Mouse (Mus musculus): ENCODE results near the gene Ndufb10.
A peak's percentile ranks its signal among the peaks of the same experiment; 100 is the strongest.

Gene Ndufb10

DNA sequence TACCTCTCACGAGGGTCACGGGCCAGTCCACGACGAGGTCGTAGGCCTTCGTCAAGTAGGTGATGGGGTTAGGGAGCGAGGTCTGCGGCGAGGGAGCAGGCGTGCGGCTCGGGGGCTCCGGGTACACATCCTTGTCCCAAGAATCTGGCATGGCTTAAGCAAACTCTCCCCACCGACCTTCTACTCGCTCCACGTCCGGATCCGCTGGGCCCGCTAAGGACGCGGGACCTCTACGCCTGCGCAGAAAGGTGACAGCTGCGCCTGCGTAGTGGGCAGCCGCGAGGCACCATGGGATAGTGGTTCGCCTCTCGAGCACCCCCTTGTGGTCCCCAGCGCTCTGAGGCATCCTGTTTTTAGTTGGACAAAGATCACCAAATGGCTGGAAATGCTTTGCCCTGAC, at the start of gene Ndufb10:
Gene Ndufb10, minus strand, starts transcription at position 295 of the 400 bp plus-strand sequence.
- DNase-seq = peak; percentile 99

DNA sequence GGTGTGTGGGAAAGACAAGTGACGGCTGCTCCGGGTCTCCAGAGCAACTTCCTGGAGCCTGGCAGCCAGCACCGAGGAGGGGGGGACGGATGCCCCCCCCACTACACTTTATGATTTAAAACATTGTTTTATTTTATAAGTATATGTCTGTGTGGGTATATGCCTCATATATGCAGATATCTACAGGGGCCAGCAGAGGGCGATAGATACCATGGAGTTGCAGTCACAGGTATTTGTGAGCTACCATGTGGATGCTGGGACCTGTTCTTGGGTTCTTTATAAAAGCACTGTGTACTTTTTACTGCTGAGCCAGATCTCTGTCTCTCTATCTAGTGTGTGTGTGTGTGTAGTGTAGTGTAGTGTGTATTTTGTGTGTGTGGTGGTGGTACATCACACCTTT, 49.0 kb upstream of the Ndufb10 start:
- no peak for DNase-seq

DNA sequence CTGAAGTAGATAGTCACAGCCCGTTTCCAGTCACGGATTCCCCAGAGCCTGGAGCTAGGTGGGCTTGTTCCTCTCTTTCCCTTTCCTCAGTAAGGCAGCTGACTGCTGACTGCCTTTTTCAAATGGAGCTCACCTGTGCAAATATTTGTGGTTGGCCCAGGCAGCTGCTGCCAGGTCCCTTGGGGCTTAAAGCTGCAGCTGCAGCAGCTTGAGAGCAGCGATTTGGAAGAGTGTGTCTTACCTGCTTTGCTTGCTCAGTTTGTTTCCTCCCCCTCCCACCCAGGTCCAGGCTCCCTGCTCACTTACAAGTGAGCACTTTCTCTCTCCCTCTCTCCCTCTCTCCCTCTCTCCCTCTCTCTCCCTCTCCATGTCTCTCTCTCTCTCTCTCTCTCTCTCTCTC, 44.9 kb upstream of the Ndufb10 start:
- no peak for DNase-seq

DNA sequence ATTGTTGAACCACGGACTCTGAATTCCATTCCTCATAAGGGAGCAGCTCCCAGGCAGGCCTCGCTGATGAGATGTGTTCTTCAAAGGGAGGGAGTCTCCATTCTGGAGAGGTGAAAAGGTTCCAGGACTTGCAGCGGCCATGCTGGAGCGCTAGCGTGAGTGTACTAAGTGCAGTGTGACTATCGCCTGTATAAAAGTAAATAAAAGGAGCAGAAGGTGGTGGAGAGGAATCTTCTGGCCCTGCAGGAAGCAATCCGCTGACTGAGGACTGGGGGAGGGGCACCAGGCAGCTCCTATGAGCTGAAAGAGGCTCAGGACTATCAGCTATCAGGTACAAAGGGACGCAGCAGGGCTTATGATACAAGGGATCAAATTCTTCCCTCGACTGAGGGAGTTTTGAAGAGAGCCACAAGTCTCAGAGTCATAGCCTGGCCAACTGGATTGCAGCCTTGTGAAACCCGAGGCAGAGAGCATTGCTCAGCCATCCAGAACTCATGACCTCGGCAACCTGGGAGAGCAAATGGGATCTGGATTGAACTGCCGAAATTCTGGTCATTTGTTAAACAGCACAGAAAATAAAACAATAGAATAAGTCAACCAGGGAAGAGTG, 42.1 kb upstream of the Ndufb10 start:
- DNase-seq = no peak

DNA sequence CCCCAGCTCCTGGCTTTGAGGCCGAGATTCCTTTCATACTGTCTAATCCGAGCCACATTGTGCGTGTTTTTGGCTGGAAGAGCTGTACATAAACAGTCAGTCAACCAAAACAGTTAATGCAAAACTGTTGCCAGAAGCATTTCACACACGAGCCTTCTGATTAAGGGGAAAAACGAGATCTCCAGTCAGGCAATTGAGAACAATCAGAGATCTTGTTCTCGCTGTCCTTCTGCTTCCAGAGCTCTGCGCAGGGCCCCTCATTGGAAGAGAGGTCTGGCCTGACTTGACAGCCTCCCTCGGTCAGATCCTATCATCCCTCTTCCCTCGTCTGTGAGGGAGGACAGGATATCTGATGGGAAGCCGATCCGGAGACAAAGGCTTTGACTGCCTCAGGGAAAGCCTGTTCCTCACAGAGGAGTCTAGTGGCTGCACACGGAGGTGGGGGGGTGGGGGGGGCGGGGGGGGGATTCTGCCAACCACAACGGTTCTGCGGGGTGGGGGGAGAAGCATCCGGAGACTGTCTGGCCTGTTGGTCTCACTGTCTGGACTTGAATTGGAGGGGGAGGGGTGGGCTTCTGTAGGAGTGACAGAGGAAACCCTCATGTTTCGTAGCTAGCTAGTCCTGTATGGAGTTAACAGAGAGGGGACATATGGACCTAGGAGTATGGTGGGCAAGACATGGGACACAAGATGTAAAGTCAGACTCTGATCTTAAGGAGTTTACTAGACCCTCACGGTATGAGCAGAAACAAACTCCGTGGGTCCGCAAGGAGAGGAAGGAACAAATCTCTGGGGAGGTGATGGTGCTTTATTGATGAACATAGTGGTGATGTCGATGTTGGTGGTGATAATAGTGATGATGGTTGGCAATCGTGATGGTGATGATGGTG, 41.0 kb upstream of the Ndufb10 start:
- DNase-seq = no peak

DNA sequence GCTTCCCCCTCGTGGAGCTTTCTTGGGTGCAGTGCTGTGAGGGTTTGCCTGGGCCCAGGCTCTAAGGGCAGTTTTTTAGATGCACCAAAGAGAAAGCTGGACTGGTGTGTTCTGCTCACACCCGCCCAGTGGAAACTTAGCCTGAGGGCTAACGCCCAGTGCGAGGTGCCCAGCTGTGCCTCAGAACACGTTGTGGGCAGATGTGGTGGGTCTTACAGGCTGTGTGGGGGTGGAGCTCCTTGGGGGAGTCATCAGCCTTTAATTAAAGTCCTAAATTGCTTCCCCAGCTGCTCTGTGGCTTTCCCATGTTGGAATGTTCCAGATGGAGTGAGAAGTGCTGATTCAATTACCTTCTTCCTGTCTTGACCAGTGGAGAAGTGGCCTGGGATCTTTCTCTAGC, 36.8 kb upstream of the Ndufb10 start:
- DNase-seq = no peak

DNA sequence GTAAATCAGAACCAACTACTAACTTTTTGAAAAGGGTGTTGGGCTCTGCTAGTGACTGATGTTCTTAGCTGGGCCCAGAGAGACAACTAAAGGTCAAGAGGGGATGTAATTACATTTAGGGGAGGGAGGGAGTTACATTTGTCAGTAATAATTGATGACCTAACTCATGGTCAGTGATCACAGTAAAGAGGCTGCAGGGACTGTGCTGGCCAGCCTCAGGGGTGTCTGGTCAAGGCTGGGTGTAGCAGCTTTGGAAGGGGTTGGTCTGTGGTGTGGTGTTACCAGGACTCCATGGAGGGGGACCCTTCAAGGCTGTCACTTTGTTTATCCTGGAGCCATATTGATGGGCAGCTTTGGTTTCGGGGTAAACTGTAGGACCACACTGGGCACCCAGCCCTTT, 33.1 kb upstream of the Ndufb10 start:
- no peak for DNase-seq

DNA sequence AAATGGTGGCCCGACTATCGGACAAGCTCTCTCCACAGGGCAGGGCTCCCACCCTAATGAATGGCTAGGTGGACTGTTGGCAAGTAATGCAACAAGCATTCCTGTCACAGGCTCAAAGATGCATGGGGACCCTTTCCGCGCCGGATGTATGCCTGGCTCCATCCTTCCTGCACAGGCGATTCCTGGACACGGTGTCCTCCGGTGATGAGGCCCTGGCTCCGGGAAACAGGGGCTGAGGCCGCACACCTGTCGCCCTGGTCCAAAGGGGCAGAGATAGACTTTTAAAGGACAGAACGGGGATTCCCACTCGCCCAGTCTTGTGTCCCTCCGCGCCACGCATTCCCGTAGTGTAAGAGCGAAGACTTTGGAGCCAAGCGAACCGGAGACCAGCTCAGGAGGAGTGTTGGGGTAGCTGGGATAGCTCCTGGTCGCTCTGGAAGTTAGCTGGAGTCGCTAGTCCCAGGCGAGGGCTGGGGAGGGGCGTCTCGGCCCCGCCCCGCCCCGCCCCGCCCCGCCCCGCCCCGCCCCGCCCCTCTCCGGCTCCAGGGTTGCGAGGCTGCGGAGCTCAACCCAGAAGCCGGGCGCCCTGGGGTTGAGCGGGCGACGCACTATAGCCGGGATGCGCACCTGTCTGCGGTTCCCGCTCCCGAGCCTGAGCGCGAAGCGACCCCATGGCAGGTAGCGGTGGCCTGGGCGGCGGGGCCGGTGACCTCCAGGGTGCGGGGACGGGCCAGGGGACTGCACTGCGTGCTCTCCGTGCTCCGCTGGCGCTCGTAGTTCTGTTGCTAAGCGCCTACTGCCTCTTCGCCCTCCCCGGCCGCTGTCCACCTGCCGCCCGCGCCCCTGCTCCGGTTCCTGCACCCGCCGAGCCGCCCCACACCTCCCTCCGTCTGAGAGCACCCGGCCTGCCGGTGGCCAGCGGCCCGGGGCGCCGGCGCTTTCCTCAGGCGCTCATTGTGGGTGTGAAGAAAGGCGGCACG, 28.4 kb upstream of the Ndufb10 start, which contains the start of gene Hs3st6:
Gene Hs3st6, plus strand, starts transcription at position 574 of the 980 bp plus-strand sequence.
- no peak for DNase-seq

DNA sequence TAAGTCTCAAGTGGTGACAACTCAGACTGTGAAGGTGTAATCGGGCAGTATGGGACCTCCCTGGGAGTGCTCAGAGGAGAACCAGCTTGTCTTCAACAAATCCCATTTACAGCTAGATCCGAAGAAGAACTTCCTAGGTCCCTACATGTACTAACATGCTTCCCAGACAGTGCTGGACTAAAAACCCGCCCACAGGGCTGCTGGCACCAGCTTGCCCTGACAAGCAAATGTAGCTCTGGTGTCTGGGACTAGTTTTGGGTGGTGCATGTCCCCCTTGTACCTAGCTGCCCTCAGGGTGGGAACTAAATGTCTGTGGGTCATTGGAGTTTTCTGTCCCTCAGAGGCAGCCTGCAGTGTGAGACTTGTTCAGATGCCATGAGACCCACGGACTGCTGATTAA, 27.2 kb upstream of the Ndufb10 start:
- no peak for DNase-seq

DNA sequence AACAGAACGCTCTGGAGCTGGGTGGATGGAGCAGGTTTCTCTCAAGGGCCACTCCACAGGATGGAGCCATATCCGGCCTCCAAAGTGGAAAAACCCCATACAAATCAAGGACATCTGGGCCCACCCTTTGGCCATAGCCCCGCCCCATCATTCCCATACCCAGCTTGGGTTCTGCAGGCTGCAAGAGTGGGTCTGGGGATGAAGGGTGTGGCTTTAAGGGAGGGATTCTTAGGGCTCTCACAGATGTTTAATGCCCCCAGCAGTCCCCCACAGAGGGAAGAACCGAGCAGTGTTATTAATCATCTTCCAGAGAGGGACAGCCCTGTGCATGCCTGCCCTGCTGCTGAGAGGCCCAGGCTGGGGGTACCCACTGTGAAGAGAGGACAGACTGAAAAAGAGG, 22.7 kb upstream of the Ndufb10 start:
- no peak for DNase-seq

DNA sequence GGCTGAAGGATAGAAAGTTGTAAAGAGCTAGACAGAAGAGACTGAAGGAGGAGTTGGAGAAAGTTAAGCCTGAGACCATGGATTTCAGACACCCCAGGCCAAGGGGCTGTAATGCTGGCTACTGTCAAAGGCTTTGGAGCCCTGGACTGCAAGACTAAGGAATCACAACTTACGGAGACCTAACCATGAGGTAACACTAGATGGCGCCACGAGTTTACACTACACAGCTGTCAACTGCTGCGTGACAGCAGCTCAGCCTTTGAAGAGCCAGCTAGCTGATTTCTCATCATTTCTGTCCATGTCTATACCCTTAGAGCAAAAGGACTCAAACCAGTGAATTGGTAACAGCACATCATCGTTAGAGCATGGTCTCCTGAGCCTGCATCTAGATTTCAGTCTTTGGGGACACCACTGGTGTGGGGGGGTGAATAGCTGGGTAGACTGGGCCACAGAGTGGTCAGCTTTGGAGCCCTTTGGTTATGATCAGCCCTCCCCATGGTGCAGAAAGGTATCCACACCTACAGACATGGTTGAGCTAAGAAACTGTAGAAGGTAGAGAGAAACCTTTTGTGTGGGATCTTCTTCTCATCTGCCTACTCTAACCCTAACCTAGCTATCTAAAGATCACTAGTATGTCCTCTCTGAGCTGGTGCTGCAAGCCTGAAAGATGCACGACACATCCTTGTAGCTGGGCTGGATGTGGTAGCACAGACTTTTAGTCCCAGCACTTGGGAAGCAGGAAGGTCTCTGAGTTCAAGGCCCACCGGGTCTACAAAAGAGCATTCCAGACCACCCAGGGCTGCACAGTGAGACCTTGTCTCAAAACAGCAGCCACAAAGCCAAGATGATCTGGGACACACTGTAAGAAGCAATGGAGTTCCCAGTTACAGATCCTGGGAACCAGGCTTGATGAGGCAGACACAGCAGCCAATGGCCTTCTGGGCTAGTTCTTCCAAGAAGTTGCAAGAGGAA, 21.5 kb upstream of the Ndufb10 start:
- DNase-seq = peak; percentile 82

DNA sequence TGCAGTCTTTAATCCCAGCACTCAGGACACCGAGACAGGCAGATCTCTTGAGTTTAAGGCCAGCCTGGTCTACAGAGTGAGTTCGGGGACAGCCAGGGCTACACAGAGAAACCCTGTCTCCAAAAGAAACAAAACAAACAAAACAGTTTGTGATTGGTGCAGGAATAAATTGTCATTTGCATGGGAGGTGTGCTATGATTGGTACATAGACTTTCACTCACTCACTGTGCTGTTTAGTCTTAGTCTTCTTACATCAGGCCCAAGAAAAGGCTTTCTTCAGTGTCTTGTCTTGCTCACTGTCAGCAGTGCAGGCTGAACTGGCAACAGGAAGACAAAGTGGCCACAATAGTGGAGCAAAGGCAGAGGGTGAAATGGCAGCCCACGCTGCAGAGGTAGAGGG, 20.1 kb upstream of the Ndufb10 start:
- no peak for DNase-seq

DNA sequence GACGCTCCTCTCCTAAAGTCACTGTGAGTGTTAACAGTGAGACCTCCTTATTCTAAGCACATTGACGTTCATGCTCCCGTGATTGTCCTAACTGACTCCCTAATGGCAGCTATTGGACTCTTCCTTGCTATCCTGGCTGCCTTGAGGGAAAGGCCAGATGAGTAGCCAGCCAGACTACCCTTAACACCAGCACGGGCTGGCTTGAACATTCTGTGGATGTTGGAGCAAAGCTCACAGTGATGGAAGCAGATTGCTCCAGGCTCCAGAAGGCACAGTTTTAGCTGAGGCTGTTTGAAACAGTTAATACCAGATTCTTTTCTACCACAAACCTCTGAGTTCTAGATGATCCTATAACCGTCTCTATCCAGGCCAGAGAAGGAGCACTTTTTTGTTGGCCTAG, 19.6 kb upstream of the Ndufb10 start:
- DNase-seq = no peak

DNA sequence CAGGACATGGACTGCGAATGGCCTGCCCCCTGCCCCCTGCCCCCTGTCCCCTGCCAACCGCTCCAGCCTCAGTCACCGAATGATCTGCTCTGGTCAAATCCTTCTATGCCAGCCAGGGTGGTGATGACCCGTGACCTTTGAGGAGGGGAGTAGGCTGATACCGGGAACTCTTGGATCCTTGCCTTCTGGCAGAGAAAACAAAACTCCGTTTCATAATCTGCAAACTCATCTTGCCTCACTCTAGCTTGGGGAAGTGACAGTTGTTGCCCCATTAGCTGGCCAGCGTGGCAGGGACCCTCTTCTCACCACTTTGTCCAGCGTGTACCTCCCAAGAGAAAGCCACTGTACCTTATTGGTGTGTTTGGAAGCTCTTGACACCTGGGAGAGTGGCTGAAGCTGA, 18.0 kb upstream of the Ndufb10 start:
- DNase-seq = no peak

DNA sequence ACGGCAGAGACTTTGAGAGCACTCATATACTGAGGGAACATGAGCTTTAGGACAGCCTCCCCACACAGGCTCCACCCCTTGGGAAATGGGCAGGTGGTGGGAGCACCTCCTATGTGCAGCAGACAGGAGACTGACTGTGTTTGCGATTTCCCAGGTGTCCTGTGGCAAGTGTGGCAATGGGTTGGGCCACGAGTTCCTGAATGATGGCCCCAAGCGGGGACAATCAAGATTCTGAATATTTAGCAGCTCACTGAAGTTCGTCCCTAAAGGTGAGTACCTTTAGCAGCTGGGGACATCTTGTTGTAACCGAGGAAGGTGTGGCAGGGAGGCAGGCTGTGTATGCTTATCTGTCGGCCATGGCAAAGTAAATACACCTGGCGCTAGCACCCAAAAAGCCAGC, 15.6 kb upstream of the Ndufb10 start:
- DNase-seq = no peak

DNA sequence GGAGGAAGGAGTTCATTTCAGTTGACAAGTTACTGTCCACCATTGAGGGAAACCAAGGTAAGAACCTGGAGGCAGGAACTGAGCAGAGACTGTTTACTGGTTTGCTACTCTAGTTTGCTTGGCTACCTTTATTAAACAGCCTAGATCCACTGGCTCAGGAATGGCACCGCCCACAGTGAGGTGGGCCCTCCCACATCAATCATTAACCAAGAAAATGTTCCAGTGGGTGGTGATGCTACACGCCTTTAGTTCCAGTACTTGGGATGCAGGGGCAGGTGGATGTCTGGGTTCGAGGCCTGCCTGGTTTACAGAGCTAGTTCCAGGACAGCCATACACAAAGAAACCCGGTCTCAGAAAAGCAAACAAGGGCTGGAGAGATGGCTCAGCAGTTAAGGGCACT, 14.0 kb upstream of the Ndufb10 start:
- DNase-seq = no peak

DNA sequence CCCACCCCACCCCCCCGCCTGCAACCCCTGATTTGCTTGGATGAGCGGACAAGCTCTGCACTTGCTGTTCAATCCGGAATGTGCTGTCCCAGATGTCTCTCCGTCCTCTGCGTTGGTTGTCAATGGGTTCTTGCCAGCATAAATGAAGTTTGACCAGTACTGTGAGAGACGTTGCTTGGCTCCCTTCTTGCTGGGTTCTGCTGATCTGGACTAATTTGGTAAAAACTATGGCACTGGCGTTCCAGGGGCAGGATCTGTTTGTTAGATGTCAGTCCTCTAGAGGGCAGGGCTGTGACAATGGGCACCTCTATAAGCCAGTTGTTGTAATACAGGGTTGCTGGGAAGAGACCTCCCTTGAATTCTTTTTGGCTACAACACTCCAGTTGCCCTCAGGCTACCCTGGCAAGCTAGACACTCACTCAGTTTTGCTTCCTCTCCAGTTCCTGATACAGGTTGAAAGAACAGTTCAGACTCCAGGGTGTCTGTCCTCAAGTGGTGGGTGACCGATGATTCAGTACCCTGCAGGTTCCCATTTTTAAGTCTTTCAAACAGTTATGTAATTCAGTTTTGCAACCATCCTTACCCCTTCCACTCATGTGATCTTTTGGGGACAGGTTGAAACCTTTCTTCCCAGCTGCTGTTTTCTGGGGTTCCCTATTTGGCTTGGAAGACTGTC, 13.0 kb upstream of the Ndufb10 start:
- DNase-seq = no peak

DNA sequence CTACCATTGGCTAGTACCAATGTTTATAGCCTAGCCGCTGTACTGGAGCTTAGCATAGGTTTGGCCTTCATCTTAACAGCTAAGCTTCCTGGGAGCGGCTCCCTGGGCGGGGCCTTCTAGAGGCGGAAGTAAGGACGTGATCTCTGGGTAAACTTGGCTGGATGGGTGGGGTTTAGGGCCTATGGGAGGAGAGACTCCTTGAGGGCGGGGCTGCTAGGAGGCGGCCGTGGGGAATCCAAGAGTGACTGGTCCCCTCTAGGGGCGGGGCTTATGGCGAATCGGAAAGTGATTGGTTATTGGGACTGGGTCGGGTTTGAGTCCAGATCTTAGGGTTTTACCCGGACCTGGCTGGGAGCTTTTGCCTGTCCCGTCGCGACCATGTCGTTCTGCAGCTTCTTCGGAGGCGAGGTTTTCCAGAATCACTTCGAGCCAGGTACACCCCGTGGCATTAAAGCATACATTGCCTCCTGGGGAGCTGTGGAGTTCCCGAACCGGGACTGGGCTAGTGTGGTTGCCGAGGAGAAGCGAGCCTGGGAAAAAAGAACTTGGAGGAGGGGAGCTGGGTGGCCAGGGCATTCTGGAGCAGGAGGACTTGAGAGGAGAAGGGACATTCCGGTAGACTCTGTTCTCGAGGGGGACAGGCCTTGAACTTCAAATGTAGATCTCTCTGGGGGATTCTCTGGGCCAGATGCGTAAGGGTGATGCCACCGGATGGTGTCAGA, 12.2 kb upstream of the Ndufb10 start, which contains the start of gene Msrb1:
Gene Msrb1, plus strand, starts transcription at position 313 of the 722 bp plus-strand sequence.
- peak; percentile 80 for DNase-seq

DNA sequence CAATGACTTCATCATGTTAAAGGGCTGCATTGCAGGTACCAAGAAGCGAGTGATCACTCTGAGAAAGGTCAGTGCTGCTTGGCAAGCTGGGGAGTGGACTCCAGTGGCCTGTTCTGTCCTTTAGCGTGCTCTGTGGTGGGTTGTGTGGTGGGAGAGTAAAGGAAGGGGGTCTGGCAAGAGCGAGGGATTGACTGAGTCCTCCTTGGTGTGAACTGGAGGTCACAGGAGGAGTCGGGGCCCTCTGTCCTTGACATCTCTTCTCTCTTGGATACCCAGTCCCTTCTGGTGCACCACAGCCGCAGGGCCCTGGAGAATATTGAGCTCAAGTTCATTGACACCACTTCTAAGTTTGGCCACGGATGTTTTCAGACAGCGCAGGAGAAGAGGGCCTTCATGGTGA, 11.2 kb upstream of the Ndufb10 start:
- DNase-seq = no peak

DNA sequence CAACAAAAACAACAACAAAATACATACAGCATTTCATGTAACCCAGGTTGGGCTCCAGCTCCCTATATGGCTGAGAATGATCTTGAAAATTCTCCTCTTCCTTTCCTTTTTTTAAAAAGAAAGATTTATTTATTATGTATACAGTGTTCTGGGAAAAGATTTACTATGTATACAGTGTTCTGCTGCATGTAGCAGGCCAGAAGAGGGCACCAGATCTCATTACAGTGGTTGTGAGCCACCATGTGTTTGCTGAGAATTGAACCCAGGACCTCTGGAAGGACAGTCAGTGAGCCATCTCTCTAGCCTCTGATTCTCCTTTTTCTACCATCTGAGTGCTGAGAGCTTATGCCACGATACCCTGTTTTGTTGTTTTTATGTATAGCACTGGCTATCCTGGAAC, 10.2 kb upstream of the Ndufb10 start:
- DNase-seq = no peak

Measured in right cerebral cortex, postnatal 4 days (tissue).